Mouse (Mus musculus) erythroblast, embryonic 14.5 days (primary cell): Measurements from ENCODE around the gene Zfp1.

Experiments used
- GATA1 ChIP-seq: IDR thresholded peaks from 2 replicates; pipeline ENCODE4 v1.6.1; 2012; ENCODE audit warnings: low read length, inconsistent platforms, mixed read lengths
- TAL1 ChIP-seq: IDR thresholded peaks from 3 replicates; pipeline ENCODE4 v1.6.1; 2012; ENCODE audit warnings: low read length, inconsistent platforms, mixed read lengths

GRCm38 (mm10) chr8:111653524-111653923, 10.3 kb downstream of the Zfp1 start:
- TF ChIP-seq TAL1 (no peak), GATA1 (no peak)
